Mouse (Mus musculus): ENCODE data around the gene Gal.

DNA sequence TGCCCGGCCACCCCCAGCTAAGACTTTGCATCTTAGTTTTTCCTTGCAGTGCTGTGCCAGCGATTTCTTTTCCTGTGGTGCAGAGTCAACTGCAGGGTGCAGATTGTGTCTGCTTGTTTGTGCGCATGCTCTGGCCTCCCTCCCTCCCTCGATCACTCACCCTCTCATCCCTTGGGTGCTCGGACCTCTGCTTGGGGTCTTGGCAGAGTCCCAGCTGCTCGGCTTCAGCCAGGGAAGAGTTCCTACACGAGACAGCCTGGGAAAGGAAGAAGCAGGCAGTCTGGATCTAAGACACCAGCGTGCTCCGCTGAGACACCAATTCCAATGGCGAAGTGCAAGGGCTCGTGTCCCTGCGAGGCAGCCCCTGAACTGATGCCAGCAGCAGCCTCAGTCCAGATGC, 41.0 kb downstream of the Gal start:
- TF ChIP-seq CTCF (IDR thresholded peaks at IDR 0.05; ENCODE audit: low read depth) = no peak
- no peak for TF ChIP-seq EP300 (IDR thresholded peaks at IDR 0.05; ENCODE audit: low read depth)

All from liver, embryonic 14.5 days (tissue).